Mouse (Mus musculus): ENCODE results near the gene Nek3.

DNA sequence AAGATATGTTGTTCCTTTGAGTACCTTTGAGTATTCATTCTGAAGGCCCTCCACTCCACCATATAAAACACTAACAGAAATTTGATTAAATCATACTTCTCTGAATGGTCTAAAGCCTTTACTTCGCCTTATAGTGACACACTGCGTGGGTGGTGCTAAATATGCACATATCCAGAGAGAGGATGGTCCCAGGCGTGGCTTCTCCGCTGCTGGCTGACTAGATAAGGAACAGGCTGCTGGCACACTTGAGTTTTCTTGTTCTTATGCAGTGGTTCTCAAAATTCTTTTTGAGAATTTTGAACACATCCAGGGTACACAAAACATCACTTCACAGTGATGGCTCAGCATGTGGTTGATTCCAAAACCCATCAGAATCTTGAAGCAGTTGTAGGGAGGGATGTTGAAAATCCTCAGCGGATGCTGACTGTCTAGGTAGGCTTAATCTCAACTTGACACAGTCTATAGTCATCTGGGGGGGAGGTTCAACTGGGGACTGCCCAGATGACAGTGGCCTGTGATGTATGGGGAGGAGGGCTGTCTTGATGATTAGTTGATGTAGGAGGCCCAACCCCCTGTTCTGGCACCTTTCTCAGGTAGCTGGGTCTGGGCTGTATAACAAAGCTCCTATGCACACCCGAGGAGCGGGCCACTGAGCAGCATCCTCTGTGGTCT, 32.0 kb downstream of the Nek3 start:
- TF ChIP-seq CTCF (IDR thresholded peaks at IDR 0.05; ENCODE audit: low read depth, low read length) (no peak), EP300 (IDR thresholded peaks at IDR 0.05; ENCODE audit: insufficient read depth, low read depth, low read length) (no peak)

All from ES-Bruce4 (cell line).